Mouse (Mus musculus) limb, embryonic 11.5 days (tissue): Measurements from ENCODE around the gene Gm48551. TPM values are rescaled to one million over a fixed set of nuclear protein-coding genes. Genes with fewer than 3 reads are reported as not detected.
A peak's percentile ranks its signal among the peaks of the same experiment; 100 is the strongest.

ENCODE experiments used
- ATAC-seq: fragments of 200-750 bp; cut with Nextera tagmentation; 2 replicates; pipeline ENCODE4 v1.8.0; 2017; ENCODE audit warnings: low read depth; ENCODE audit not compliant: insufficient number of reproducible peaks, low FRiP score, low TSS enrichment
- DNase-seq: peaks from one replicate; pipeline ENCODE4 v3.0.0-alpha.2; 2015; ENCODE audit warnings: low spot score
- H3K27ac ChIP-seq: fragments of 300-500 bp; sonication (generic); replicated peaks from 2 replicates; pipeline ENCODE4 v1.5.1; 2014; ENCODE audit warnings: low read depth, mild to moderate bottlenecking, low read length
- H3K27me3 ChIP-seq: fragments of 300-500 bp; sonication (generic); 2 replicates; pipeline ENCODE4 v1.6.1; 2014; ENCODE audit warnings: mild to moderate bottlenecking, low read length, mixed read lengths; ENCODE audit not compliant: control insufficient read depth, insufficient read depth
- H3K36me3 ChIP-seq: fragments of 300-500 bp; sonication (generic); 2 replicates; pipeline ENCODE4 v1.6.1; 2014; ENCODE audit warnings: mild to moderate bottlenecking, low read length, moderate library complexity, mixed read lengths; ENCODE audit not compliant: control insufficient read depth, insufficient read depth
- H3K4me1 ChIP-seq: fragments of 300-500 bp; sonication (generic); 2 replicates; pipeline ENCODE4 v1.6.1; 2014; ENCODE audit warnings: low read length, mixed read lengths; ENCODE audit not compliant: control insufficient read depth, insufficient read depth
- H3K4me2 ChIP-seq: fragments of 300-500 bp; sonication (generic); 2 replicates; pipeline ENCODE4 v1.6.1; 2014; ENCODE audit warnings: low read depth, mild to moderate bottlenecking, moderate library complexity; ENCODE audit not compliant: severe bottlenecking
- H3K4me3 ChIP-seq: fragments of 300-500 bp; sonication (generic); 2 replicates; pipeline ENCODE4 v1.5.1; 2014; ENCODE audit warnings: low read depth, low read length
- H3K9ac ChIP-seq: fragments of 300-500 bp; sonication (generic); 2 replicates; pipeline ENCODE4 v1.6.1; 2014; ENCODE audit warnings: mild to moderate bottlenecking, low read length
- H3K9me3 ChIP-seq: fragments of 300-500 bp; sonication (generic); 2 replicates; pipeline ENCODE4 v1.6.1; 2016; ENCODE audit warnings: low read length; ENCODE audit not compliant: control insufficient read depth
- WGBS: fragments of 180-500 bp; shearing (Covaris S2); extraction: QIAGEN DNeasy Blood & Tissue Kit; methylation state at CpG from one replicate; pipeline ENCODE4 v1.1.7; 2014; 5-methylcytosine and 5-hydroxymethylcytosine counted together
- polyA plus RNA-seq: library from polyadenylated mRNA; unstranded; fragments of >200 nt; fragmentation: Nextera tagmentation; extraction: Ambion mirVana; gene quantifications from 2 replicates; pipeline ENCODE4 v1.2.1, GENCODE M21; 2014

Gm48551 gene
- polyA plus RNA-seq, 1 experiment from 2014 or later, result 2.1 TPM

DNA sequence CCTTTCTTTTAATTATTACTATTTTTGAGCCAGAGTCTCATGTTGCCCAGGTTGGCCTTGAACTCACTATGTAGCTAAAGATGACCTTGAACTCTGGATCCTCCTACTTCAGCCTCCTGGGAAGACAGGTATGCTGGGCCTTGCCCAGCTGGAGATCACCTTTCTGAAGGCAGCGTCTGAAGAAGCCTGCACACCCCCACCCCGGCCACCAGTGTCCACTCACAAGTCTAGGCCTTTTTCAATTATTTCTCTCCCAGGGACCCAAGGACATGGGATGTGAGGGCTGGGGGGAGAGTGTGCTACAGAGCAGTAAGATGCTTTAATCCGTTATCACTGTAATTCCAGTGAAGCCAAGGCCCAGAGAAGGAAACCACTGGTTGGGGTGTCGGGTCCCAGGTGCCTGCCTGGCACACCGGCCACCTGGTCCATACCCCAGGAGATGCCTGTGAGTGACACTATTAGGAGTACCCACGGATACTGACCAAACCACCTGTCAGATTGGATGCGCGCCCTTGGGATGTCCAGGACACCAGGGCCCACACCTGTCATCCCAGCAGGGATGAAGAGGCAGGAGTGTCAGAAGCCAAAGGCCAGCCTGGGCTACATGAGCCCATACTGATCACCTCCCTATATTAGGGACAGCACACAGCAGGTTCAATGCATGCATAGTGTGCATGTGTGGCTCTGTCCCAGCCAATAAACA lies 43.7 kb downstream of the Gm48551 start:
- Histone ChIP-seq H3K27ac (no peak overlapping the region), H3K4me2 (no peak overlapping the region), H3K4me1 (peaks cover 17% of the 10 kb centered on the region), H3K9me3 (no peaks in the 10 kb centered on the region), H3K4me3 (no peak overlapping the region), H3K27me3 (peaks cover 49% of the 10 kb centered on the region), H3K36me3 (no peaks in the 10 kb centered on the region), H3K9ac (no peak overlapping the region)
- no peak for ATAC-seq
- 66% methylated on average over 8 of the region's 8 CpGs for WGBS
- DNase-seq, result peak; percentile 19

- Histone ChIP-seq H3K4me1 (peaks cover 21% of the 10 kb centered on the region), H3K9ac (no peak overlapping the region), H3K27ac (no peak overlapping the region), H3K36me3 (no peaks in the 10 kb centered on the region), H3K9me3 (no peaks in the 10 kb centered on the region), H3K4me2 (no peak overlapping the region), H3K27me3 (peaks cover 49% of the 10 kb centered on the region), H3K4me3 (no peak overlapping the region)
- ATAC-seq (no peak), DNase-seq (no peak)
- WGBS, result 85% methylated on average over 7 of the region's 7 CpGs
Observed at GRCm38 (mm10) chr10:81428507-81428870, 44.2 kb downstream of the Gm48551 start.

- Histone ChIP-seq H3K4me3 (peak overlapping the region; percentile 78; the same call in 1 of the 2 replicates), H3K4me2 (no peak overlapping the region), H3K9ac (no peak overlapping the region), H3K4me1 (peaks cover 21% of the 10 kb centered on the region), H3K27me3 (peaks cover 49% of the 10 kb centered on the region), H3K9me3 (no peaks in the 10 kb centered on the region), H3K27ac (no peak overlapping the region), H3K36me3 (no peaks in the 10 kb centered on the region)
- 19% methylated on average over 2 of the region's 2 CpGs for WGBS
- no peak for DNase-seq
- no peak for ATAC-seq
Observed at GRCm38 (mm10) chr10:81429092-81429491, 44.8 kb downstream of the Gm48551 start.

DNA sequence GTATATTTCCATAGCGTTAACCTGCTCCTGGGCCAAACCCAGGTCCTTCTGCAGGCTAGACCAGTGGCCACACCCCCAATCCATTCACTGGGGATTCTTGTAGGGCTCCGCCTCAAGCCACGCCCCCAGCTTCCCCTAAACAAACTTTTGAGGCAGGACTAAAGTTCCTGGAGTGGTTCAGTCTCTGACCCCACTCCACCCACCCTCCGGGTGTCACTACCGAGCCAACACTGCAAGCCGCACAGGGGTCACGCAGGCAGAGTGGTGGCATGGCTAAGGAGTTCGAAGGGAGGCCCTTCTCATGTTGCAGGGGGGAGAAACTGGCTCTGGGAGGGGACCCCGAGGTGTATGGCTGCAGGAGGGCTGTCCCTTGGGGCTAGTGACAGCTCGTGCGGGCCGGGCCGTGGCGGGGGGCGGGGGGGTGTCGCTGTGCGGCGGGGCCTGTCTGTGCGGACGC lies 45.4 kb downstream of the Gm48551 start:
- Histone ChIP-seq H3K9me3 (no peaks in the 10 kb centered on the region), H3K36me3 (no peaks in the 10 kb centered on the region), H3K4me3 (peak overlapping the region; percentile 78), H3K4me1 (peaks cover 18% of the 10 kb centered on the region), H3K4me2 (peak overlapping the region; percentile 93), H3K27me3 (peaks cover 46% of the 10 kb centered on the region), H3K27ac (peak overlapping the region; percentile 68), H3K9ac (peak overlapping the region; percentile 76)
- ATAC-seq, result peak; percentile 22
- DNase-seq, result peak; percentile 84
- WGBS, result 0% methylated on average over 20 of the region's 20 CpGs

DNA sequence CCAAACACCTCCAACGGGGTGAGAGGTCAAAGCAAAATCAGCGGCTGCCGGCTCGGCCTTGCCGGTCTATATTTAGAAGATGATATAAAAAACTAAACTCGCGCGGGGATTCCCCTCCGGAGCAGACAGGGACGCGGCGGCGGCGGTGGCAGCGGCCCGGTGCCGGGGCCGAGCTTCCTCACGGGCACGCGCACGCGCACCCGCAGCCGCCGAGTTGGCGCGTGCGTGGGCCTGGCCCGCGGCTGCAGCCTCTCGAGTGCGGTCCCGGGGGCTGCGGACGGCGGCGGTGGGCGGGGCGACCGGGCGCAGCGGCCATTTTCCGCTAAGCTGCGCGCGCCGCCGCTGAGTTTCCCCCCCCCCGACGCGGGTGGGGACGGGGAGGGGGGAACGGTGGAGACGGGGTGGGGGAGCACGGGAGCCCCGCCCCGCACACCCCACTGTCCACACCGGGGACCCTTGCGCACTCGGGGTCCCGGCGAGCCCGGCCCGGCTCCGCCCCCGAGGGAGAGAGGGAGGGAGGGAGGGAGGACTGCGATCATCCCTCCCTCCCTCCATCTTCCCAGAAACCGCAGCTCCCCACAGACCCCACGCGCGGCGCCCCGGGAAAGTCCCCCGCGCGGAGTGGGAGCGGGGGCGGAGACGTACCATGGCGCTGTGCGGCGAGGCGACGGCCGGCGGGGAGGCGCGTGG lies 46.0 kb downstream of the Gm48551 start:
- 0% methylated on average over 67 of the region's 89 CpGs for WGBS
- H3K4me3 ChIP-seq, result peak overlapping the region; percentile 78
- peak overlapping the region; percentile 76 for H3K9ac ChIP-seq
- H3K27me3 ChIP-seq, result peaks cover 40% of the 10 kb centered on the region
- H3K9me3 ChIP-seq, result no peaks in the 10 kb centered on the region
- H3K4me1 ChIP-seq, result peaks cover 18% of the 10 kb centered on the region
- peak overlapping the region; percentile 93 for H3K4me2 ChIP-seq
- no peak for ATAC-seq
- H3K36me3 ChIP-seq, result no peaks in the 10 kb centered on the region
- peak overlapping the region; percentile 68 for H3K27ac ChIP-seq
- DNase-seq, result peak; percentile 81

- H3K27me3 ChIP-seq, result peaks cover 33% of the 10 kb centered on the region
- DNase-seq (peak; percentile 55), ATAC-seq (no peak)
- H3K4me3 ChIP-seq, result peak overlapping the region; percentile 78
- no peaks in the 10 kb centered on the region for H3K36me3 ChIP-seq
- peaks cover 18% of the 10 kb centered on the region for H3K4me1 ChIP-seq
- H3K27ac ChIP-seq, result peak overlapping the region; percentile 68; the same call in 1 of the 2 replicates
- H3K9ac ChIP-seq, result peak overlapping the region; percentile 76
- no peaks in the 10 kb centered on the region for H3K9me3 ChIP-seq
- WGBS, result 1% methylated on average over 60 of the region's 70 CpGs
- peak overlapping the region; percentile 93 for H3K4me2 ChIP-seq
Observed at GRCm38 (mm10) chr10:81430831-81431525, 46.7 kb downstream of the Gm48551 start.

GRCm38 (mm10) chr10:81431526-81432168 lies 47.4 kb downstream of the Gm48551 start:
- 16% methylated on average over 15 of the region's 15 CpGs for WGBS
- Histone ChIP-seq H3K27ac (no peak overlapping the region), H3K4me3 (peak overlapping the region; percentile 78), H3K4me2 (peak overlapping the region; percentile 93), H3K27me3 (peaks cover 29% of the 10 kb centered on the region), H3K4me1 (peaks cover 13% of the 10 kb centered on the region), H3K9me3 (no peaks in the 10 kb centered on the region), H3K36me3 (no peaks in the 10 kb centered on the region), H3K9ac (no peak overlapping the region)
- ATAC-seq, result no peak
- peak; percentile 43 for DNase-seq
